Mouse (Mus musculus): ENCODE data around the gene Slc6a17. TPM values are rescaled to one million over a fixed set of nuclear protein-coding genes. Genes with fewer than 3 reads are reported as not detected.

Slc6a17 gene
- polyA plus RNA-seq, 1 experiment from 2014 or later, result 16.9 TPM

- Histone ChIP-seq H3K4me2 (no peak overlapping the region), H3K4me3 (replicated peaks) (no peak overlapping the region), H3K4me1 (peaks cover 9% of the 10 kb centered on the region; the same call in 1 of the 2 replicates), H3K9ac (replicated peaks) (no peak overlapping the region), H3K27me3 (replicated peaks) (no peaks in the 10 kb centered on the region), H3K36me3 (no peaks in the 10 kb centered on the region), H3K27ac (replicated peaks) (no peak overlapping the region), H3K9me3 (replicated peaks) (no peaks in the 10 kb centered on the region)
- 41% methylated on average over 6 of the region's 6 CpGs for WGBS
- ATAC-seq (ENCODE audit: low FRiP score), result 0 out of 2 replicates have a peak, but pooled peaks have one; percentile 29
Observed at GRCm38 (mm10) chr3:107436434-107436833, 81.4 kb downstream of the Slc6a17 start.

GRCm38 (mm10) chr3:107433614-107434013, 84.2 kb downstream of the Slc6a17 start:
- H3K27ac ChIP-seq (replicated peaks), result no peak overlapping the region
- ATAC-seq (ENCODE audit: low FRiP score), result no peak

GRCm38 (mm10) chr3:107431268-107431667, 86.5 kb downstream of the Slc6a17 start:
- Histone ChIP-seq H3K9ac (replicated peaks) (no peak overlapping the region), H3K4me2 (no peak overlapping the region), H3K27me3 (replicated peaks) (no peaks in the 10 kb centered on the region), H3K9me3 (replicated peaks) (no peaks in the 10 kb centered on the region), H3K27ac (replicated peaks) (no peak overlapping the region), H3K4me1 (peaks cover 3% of the 10 kb centered on the region; the same call in 1 of the 2 replicates), H3K36me3 (no peaks in the 10 kb centered on the region), H3K4me3 (replicated peaks) (no peak overlapping the region)
- WGBS, result 4% methylated on average over 1 of the region's 1 CpGs
- ATAC-seq (ENCODE audit: low FRiP score), result peak; percentile 27; the same call in 1 of the 2 replicates

More at GRCm38 (mm10) chr3:107433614-107434013, 84.2 kb downstream of the Slc6a17 start:
- H3K9ac ChIP-seq (replicated peaks), result no peak overlapping the region
- no peak overlapping the region for H3K4me2 ChIP-seq
- H3K4me3 ChIP-seq (replicated peaks), result no peak overlapping the region
- no peaks in the 10 kb centered on the region for H3K27me3 ChIP-seq (replicated peaks)
- no peaks in the 10 kb centered on the region for H3K36me3 ChIP-seq
- no peaks in the 10 kb centered on the region for H3K9me3 ChIP-seq (replicated peaks)
- H3K4me1 ChIP-seq, result peaks cover 12% of the 10 kb centered on the region; the same call in 1 of the 2 replicates
- WGBS, result 52% methylated on average over 9 of the region's 9 CpGs

GRCm38 (mm10) chr3:107424258-107425041, 93.4 kb downstream of the Slc6a17 start:
- Histone ChIP-seq H3K27me3 (replicated peaks) (no peaks in the 10 kb centered on the region), H3K9me3 (replicated peaks) (no peaks in the 10 kb centered on the region), H3K9ac (replicated peaks) (no peak overlapping the region), H3K36me3 (no peaks in the 10 kb centered on the region), H3K4me3 (replicated peaks) (no peak overlapping the region), H3K27ac (replicated peaks) (no peak overlapping the region), H3K4me2 (no peak overlapping the region), H3K4me1 (no peaks in the 10 kb centered on the region)
- WGBS, result 73% methylated on average over 11 of the region's 11 CpGs
- no peak for ATAC-seq (ENCODE audit: low FRiP score)

- H3K4me3 ChIP-seq (replicated peaks), result no peak overlapping the region
- H3K9ac ChIP-seq (replicated peaks), result no peak overlapping the region
- H3K9me3 ChIP-seq (replicated peaks), result no peaks in the 10 kb centered on the region
- H3K4me1 ChIP-seq, result no peaks in the 10 kb centered on the region
- ATAC-seq (ENCODE audit: low FRiP score), result no peak
- no peak overlapping the region for H3K4me2 ChIP-seq
- H3K36me3 ChIP-seq, result no peaks in the 10 kb centered on the region
- WGBS, result 61% methylated on average over 2 of the region's 2 CpGs
- H3K27me3 ChIP-seq (replicated peaks), result no peaks in the 10 kb centered on the region
- no peak overlapping the region for H3K27ac ChIP-seq (replicated peaks)
Observed at GRCm38 (mm10) chr3:107420156-107420555, 97.7 kb downstream of the Slc6a17 start.

Other genes starting within 250 kb of the Slc6a17 start
- gene Lamtor5, start 239.2 kb downstream of the Slc6a17 start, polyA plus RNA-seq (2015; fragmentation: Nextera tagmentation; extraction: Ambion mirVana), result 197 and 198 TPM in 2 replicates
- 1.6 and 2.1 TPM in 2 replicates for gene Slc16a4, start 226.8 kb downstream of the Slc6a17 start, polyA plus RNA-seq (2015; fragmentation: Nextera tagmentation; extraction: Ambion mirVana)
- gene Rbm15, start 184.3 kb downstream of the Slc6a17 start, polyA plus RNA-seq (2015; fragmentation: Nextera tagmentation; extraction: Ambion mirVana), result 6.3 and 8.1 TPM in 2 replicates
- 9.1 TPM in 2 replicates for gene Kcnc4, start 58.5 kb downstream of the Slc6a17 start, polyA plus RNA-seq (2015; fragmentation: Nextera tagmentation; extraction: Ambion mirVana)
- gene Ubl4b, start 37.1 kb upstream of the Slc6a17 start, polyA plus RNA-seq (2015; fragmentation: Nextera tagmentation; extraction: Ambion mirVana), result not detected in 2 replicates
- 0.09 TPM in 1 of 2 replicates, not detected in the other for gene Alx3, start 77.0 kb upstream of the Slc6a17 start, polyA plus RNA-seq (2015; fragmentation: Nextera tagmentation; extraction: Ambion mirVana)
- not detected in 2 replicates for gene Gm10961, start 113.3 kb upstream of the Slc6a17 start, polyA plus RNA-seq (2015; fragmentation: Nextera tagmentation; extraction: Ambion mirVana)
- gene Strip1, start 113.7 kb upstream of the Slc6a17 start, polyA plus RNA-seq (2015; fragmentation: Nextera tagmentation; extraction: Ambion mirVana), result 118 and 138 TPM in 2 replicates
- gene Ahcyl1, start 178.5 kb upstream of the Slc6a17 start, polyA plus RNA-seq (2015; fragmentation: Nextera tagmentation; extraction: Ambion mirVana), result 108 and 110 TPM in 2 replicates
- gene Csf1, start 242.5 kb upstream of the Slc6a17 start, polyA plus RNA-seq (2015; fragmentation: Nextera tagmentation; extraction: Ambion mirVana), result 7.8 and 8.4 TPM in 2 replicates